Mouse (Mus musculus): Measurements from ENCODE around the gene Slc25a10.

GRCm38 (mm10) chr11:120454965-120455364, 36.7 kb upstream of the Slc25a10 start:
- TF ChIP-seq CTCF (IDR thresholded peaks at IDR 0.05; ENCODE audit: insufficient read depth, low read length) (no peak), POLR2A (IDR thresholded peaks at IDR 0.05; ENCODE audit: borderline replicate concordance, extremely low read depth, low read depth, low read length) (no peak)

Measured in lung, adult 2 months (tissue).